Mouse (Mus musculus) spleen, adult 2 months (tissue): ENCODE measurements around the gene Gm49601.

Experiments
- CTCF ChIP-seq: fragments of 200-500 bp; IDR thresholded peaks from 2 replicates; pipeline ENCODE4 v1.5.1; 2011; ENCODE audit warnings: mild to moderate bottlenecking, inconsistent platforms; ENCODE audit not compliant: insufficient read depth, insufficient read length, insufficient replicate concordance; ENCODE audit errors: extremely low read depth
- POLR2A ChIP-seq: fragments of 200-500 bp; IDR thresholded peaks from 2 replicates; pipeline ENCODE4 v1.6.1; 2011; ENCODE audit warnings: low read depth, low read length, inconsistent platforms

- no peak for TF ChIP-seq POLR2A
- no peak for TF ChIP-seq CTCF
Observed at GRCm38 (mm10) chr16:18627163-18627562, 936 bp upstream of the Gm49601 start.
